Mouse (Mus musculus) MEL (cell line): ENCODE data around the gene Mthfd2l. TPM values are rescaled to one million over a fixed set of nuclear protein-coding genes. Genes with fewer than 3 reads are reported as not detected.

Source experiments
- DNase-seq: peaks from one replicate; pipeline ENCODE4 v3.0.0; 2011; ENCODE audit warnings: low read depth, low spot score
- H3K27ac ChIP-seq: 2 replicates; pipeline ENCODE4 v1.5.1; 2012; ENCODE audit warnings: low read depth, mild to moderate bottlenecking, control low read depth, low read length, moderate library complexity; ENCODE audit not compliant: control insufficient read depth
- H3K27me3 ChIP-seq, 2 experiments: fragments of 150-350 bp in 1 of 2; sonication (generic) in 1 of 2; 2 replicates each; pipeline ENCODE4 v1.6.1; 2012; ENCODE audit warnings: low read length in 2 of 2, mild to moderate bottlenecking in 2 of 2, improper control_type of control experiment in 1 of 2, moderate library complexity in 1 of 2; ENCODE audit not compliant: insufficient read depth in 2 of 2, control insufficient read depth in 1 of 2
- H3K36me3 ChIP-seq, 2 experiments: 2 replicates each; pipeline ENCODE4 v1.6.1; 2012 to 2014; ENCODE audit warnings: low read length in 2 of 2, improper control_type of control experiment in 1 of 2, inconsistent platforms in 1 of 2, mild to moderate bottlenecking in 1 of 2; ENCODE audit not compliant: insufficient read depth in 2 of 2, control insufficient read depth in 1 of 2
- H3K4me1 ChIP-seq, 2 experiments: fragments of 150-350 bp in 1 of 2; sonication (generic) in 1 of 2; 2 replicates each; pipeline ENCODE4 v1.6.1; 2012; ENCODE audit warnings: low read length in 2 of 2, improper control_type of control experiment in 1 of 2, mild to moderate bottlenecking in 1 of 2; ENCODE audit not compliant: insufficient read depth in 2 of 2, control insufficient read depth in 1 of 2
- H3K4me3 ChIP-seq, 2 experiments: fragments of 150-350 bp in 1 of 2; sonication (generic) in 1 of 2; 2 replicates each; pipeline ENCODE4 v1.5.1; 2012; ENCODE audit warnings: low read depth in 2 of 2, low read length in 2 of 2, mild to moderate bottlenecking in 2 of 2, moderate library complexity in 2 of 2, control low read depth in 1 of 2, improper control_type of control experiment in 1 of 2; ENCODE audit not compliant: control insufficient read depth in 1 of 2, insufficient read depth in 1 of 2
- H3K79me2 ChIP-seq: 2 replicates; pipeline ENCODE4 v1.6.1; 2012; ENCODE audit warnings: mild to moderate bottlenecking, low read length, moderate library complexity; ENCODE audit not compliant: control insufficient read depth, poor library complexity, insufficient read depth
- H3K9ac ChIP-seq: 2 replicates; pipeline ENCODE4 v1.6.1; 2012; ENCODE audit warnings: low read depth, mild to moderate bottlenecking, control low read depth, low read length, moderate library complexity; ENCODE audit not compliant: control insufficient read depth, poor library complexity, severe bottlenecking
- H3K9me3 ChIP-seq: fragments of 150-350 bp; sonication (generic); replicated peaks from 2 replicates; pipeline ENCODE4 v1.6.1; 2012; ENCODE audit warnings: mild to moderate bottlenecking, low read length, improper control_type of control experiment, moderate library complexity; ENCODE audit not compliant: insufficient read depth
- CHD1 ChIP-seq: IDR thresholded peaks from 2 replicates; pipeline ENCODE4 v1.6.1; 2012; ENCODE audit warnings: low read depth, mild to moderate bottlenecking, inconsistent platforms, low read length, improper control_type of control experiment
- CTCF ChIP-seq, 3 experiments: IDR thresholded peaks in 2 of 3; conservative IDR thresholded peaks in 1 of 3; 2 replicates each; pipeline ENCODE4 v1.5.1; 2011 to 2012; ENCODE audit warnings: low read length in 3 of 3, low read depth in 2 of 3, mild to moderate bottlenecking in 2 of 3, improper control_type of control experiment in 1 of 3, inconsistent platforms in 1 of 3, mixed read lengths in 1 of 3, moderate library complexity in 1 of 3; ENCODE audit not compliant: control insufficient read depth in 1 of 3, insufficient read depth in 1 of 3, poor library complexity in 1 of 3, severe bottlenecking in 1 of 3
- E2F4 ChIP-seq: IDR thresholded peaks from 2 replicates; pipeline ENCODE4 v1.6.1; 2011; ENCODE audit warnings: low read depth, low read length, improper control_type of control experiment, borderline replicate concordance
- EP300 ChIP-seq, 2 experiments: IDR thresholded peaks; 2 replicates each; pipeline ENCODE4 v1.6.1; 2011; ENCODE audit warnings: improper control_type of control experiment in 2 of 2, low read length in 2 of 2, low read depth in 1 of 2, mild to moderate bottlenecking in 1 of 2
- KAT2A ChIP-seq: conservative IDR thresholded peaks from 2 replicates; pipeline ENCODE4 v1.6.1; 2012; ENCODE audit warnings: low read depth, low read length, improper control_type of control experiment, inconsistent platforms
- MAFK ChIP-seq: IDR thresholded peaks from 2 replicates; pipeline ENCODE4 v1.6.1; 2011; ENCODE audit warnings: low read depth, mild to moderate bottlenecking, low read length, improper control_type of control experiment, borderline replicate concordance
- MEF2A ChIP-seq: IDR thresholded peaks from 2 replicates; pipeline ENCODE4 v1.6.1; 2014; ENCODE audit warnings: low read depth, mild to moderate bottlenecking, inconsistent platforms, low read length, improper control_type of control experiment; ENCODE audit not compliant: poor library complexity, insufficient replicate concordance, severe bottlenecking; ENCODE audit errors: extremely low read depth
- MYB ChIP-seq: IDR thresholded peaks from 2 replicates; pipeline ENCODE4 v1.6.1; 2011; ENCODE audit warnings: mild to moderate bottlenecking, low read depth, low read length, improper control_type of control experiment
- NELFE ChIP-seq: IDR thresholded peaks from 2 replicates; pipeline ENCODE4 v1.6.1; 2011; ENCODE audit warnings: low read depth, low read length, improper control_type of control experiment
- NRF1 ChIP-seq: IDR thresholded peaks from 2 replicates; pipeline ENCODE4 v1.6.1; 2014; ENCODE audit warnings: low read depth, mild to moderate bottlenecking, inconsistent platforms, low read length, improper control_type of control experiment, moderate library complexity; ENCODE audit not compliant: poor library complexity, insufficient read depth, severe bottlenecking
- POLR2A ChIP-seq, 2 experiments: IDR thresholded peaks; 2 replicates each; pipeline ENCODE4 v1.6.1; 2011 to 2012; ENCODE audit warnings: low read length in 2 of 2, mild to moderate bottlenecking in 2 of 2, control low read depth in 1 of 2, improper control_type of control experiment in 1 of 2, low read depth in 1 of 2, moderate library complexity in 1 of 2; ENCODE audit not compliant: control insufficient read depth in 1 of 2, insufficient read depth in 1 of 2, poor library complexity in 1 of 2
- POLR2AphosphoS2 ChIP-seq: IDR thresholded peaks from 2 replicates; pipeline ENCODE4 v1.6.1; 2011; ENCODE audit warnings: low read length, improper control_type of control experiment
- SMC3 ChIP-seq: IDR thresholded peaks from 2 replicates; pipeline ENCODE4 v1.6.1; 2011; ENCODE audit warnings: low read depth, low read length, improper control_type of control experiment
- TBP ChIP-seq: IDR thresholded peaks from 2 replicates; pipeline ENCODE4 v1.8.0; 2011; ENCODE audit warnings: low read depth, low read length, improper control_type of control experiment
- TCF12 ChIP-seq: IDR thresholded peaks from 2 replicates; pipeline ENCODE4 v1.6.1; 2014; ENCODE audit warnings: low read depth, mild to moderate bottlenecking, inconsistent platforms, low read length, improper control_type of control experiment, moderate library complexity
- UBTF ChIP-seq: IDR thresholded peaks from 2 replicates; pipeline ENCODE4 v1.6.1; 2012; ENCODE audit warnings: low read depth, mild to moderate bottlenecking, inconsistent platforms, low read length, improper control_type of control experiment, moderate library complexity, borderline replicate concordance; ENCODE audit not compliant: insufficient read depth
- USF1 ChIP-seq: IDR thresholded peaks from 2 replicates; pipeline ENCODE4 v1.6.1; 2014; ENCODE audit warnings: low read depth, mild to moderate bottlenecking, inconsistent platforms, low read length, improper control_type of control experiment, moderate library complexity
- USF2 ChIP-seq, 2 experiments: IDR thresholded peaks; 2 replicates each; pipeline ENCODE4 v1.6.1; 2011 to 2012; ENCODE audit warnings: improper control_type of control experiment in 2 of 2, low read length in 2 of 2, borderline replicate concordance in 1 of 2, inconsistent platforms in 1 of 2, low read depth in 1 of 2, mild to moderate bottlenecking in 1 of 2; ENCODE audit not compliant: insufficient read depth in 1 of 2
- ZC3H11A ChIP-seq: IDR thresholded peaks from 2 replicates; pipeline ENCODE4 v1.6.1; 2012; ENCODE audit warnings: low read depth, mild to moderate bottlenecking, inconsistent platforms, low read length, improper control_type of control experiment
- ZMIZ1 ChIP-seq: IDR thresholded peaks from 2 replicates; pipeline ENCODE4 v1.6.1; 2012; ENCODE audit warnings: low read depth, mild to moderate bottlenecking, inconsistent platforms, low read length, improper control_type of control experiment, moderate library complexity
- ZNF384 ChIP-seq: IDR thresholded peaks from 2 replicates; pipeline ENCODE4 v1.6.1; 2012; ENCODE audit warnings: low read depth, mild to moderate bottlenecking, inconsistent platforms, low read length, improper control_type of control experiment
- polyA plus RNA-seq, 2 experiments: library from polyadenylated mRNA; stranded (reverse) in 1 of 2; unstranded in 1 of 2; fragments of >175 nt in 1 of 2; fragments of >200 nt in 1 of 2; gene quantifications; 2 replicates each; pipeline versions ENCODE4 v1.2.1 to v1.2.4; 2012; ENCODE audit warnings: low replicate concordance in 2 of 2, low read depth in 1 of 2; ENCODE audit not compliant: insufficient read length in 2 of 2, insufficient read depth in 1 of 2, missing spikeins in 1 of 2
- total RNA-seq: library from RNA; depleted of rRNA; stranded (reverse); fragments of 300-350 nt; gene quantifications from 2 replicates; pipeline ENCODE4 v1.2.3, GENCODE M21; 2012

Mthfd2l gene
- total and polyA plus RNA-seq, 3 experiments: not detected

- TF ChIP-seq USF1: no peak
- TF ChIP-seq POLR2AphosphoS2: no peak
- H3K27me3 ChIP-seq: peaks cover 0 to 8% of the 10 kb centered on the region in 2 experiments; a peak in 1 of 4 replicates
- no peaks in the 10 kb centered on the region for H3K79me2 ChIP-seq
- H3K36me3 ChIP-seq: no peaks in the 10 kb centered on the region
- no peak overlapping the region for H3K9ac ChIP-seq
- DNase-seq: no peak
- no peak overlapping the region for H3K27ac ChIP-seq
- no peak overlapping the region for H3K4me3 ChIP-seq
- no peaks in the 10 kb centered on the region for H3K9me3 ChIP-seq
- H3K4me1 ChIP-seq: no peaks in the 10 kb centered on the region
These were observed 57.7 kb downstream of the Mthfd2l start for GRCm38 (mm10) chr5:90988592-90988991.

- H3K9ac ChIP-seq: no peak overlapping the region
- H3K9me3 ChIP-seq: no peaks in the 10 kb centered on the region
- peaks cover 0 to 2% of the 10 kb centered on the region in 2 experiments; a peak in 1 of 4 replicates for H3K27me3 ChIP-seq
- no peaks in the 10 kb centered on the region for H3K36me3 ChIP-seq
- H3K27ac ChIP-seq: no peak overlapping the region
- no peak overlapping the region for H3K4me3 ChIP-seq
- no peaks in the 10 kb centered on the region for H3K79me2 ChIP-seq
- TF ChIP-seq MEF2A: no peak
- no peak for TF ChIP-seq CHD1
- no peak for TF ChIP-seq CTCF (IDR thresholded peaks at IDR 0.05 in 2 of 3, conservative IDR thresholded peaks at IDR 0.05 in 1 of 3; ENCODE audit: control insufficient read depth in 1 of 3, insufficient read depth in 1 of 3, low read depth in 2 of 3, low read length in 3 of 3, poor library complexity in 1 of 3, severe bottlenecking in 1 of 3)
- TF ChIP-seq NRF1: no peak
- TF ChIP-seq TCF12: no peak
- TF ChIP-seq TBP: no peak
- no peak for TF ChIP-seq ZNF384
- no peak for TF ChIP-seq E2F4
- TF ChIP-seq EP300 (IDR thresholded peaks at IDR 0.05; ENCODE audit: low read depth in 1 of 2, low read length in 2 of 2): no peak
- no peak for TF ChIP-seq USF2 (IDR thresholded peaks at IDR 0.05; ENCODE audit: borderline replicate concordance in 1 of 2, insufficient read depth in 1 of 2, low read depth in 1 of 2, low read length in 2 of 2)
- no peak for TF ChIP-seq UBTF
- TF ChIP-seq ZC3H11A: no peak
- TF ChIP-seq MAFK: no peak
- no peak for TF ChIP-seq MYB
- TF ChIP-seq NELFE: no peak
- TF ChIP-seq SMC3: no peak
- no peak for TF ChIP-seq ZMIZ1
- no peak for TF ChIP-seq POLR2A (IDR thresholded peaks at IDR 0.05; ENCODE audit: control insufficient read depth in 1 of 2, insufficient read depth in 1 of 2, low read depth in 1 of 2, low read length in 2 of 2, poor library complexity in 1 of 2)
- no peak for TF ChIP-seq KAT2A
- no peak for DNase-seq
- no peaks in the 10 kb centered on the region for H3K4me1 ChIP-seq
These were observed 69.0 kb downstream of the Mthfd2l start for GRCm38 (mm10) chr5:90999942-91000341.
